Mouse (Mus musculus): ENCODE results near the gene Tes. TPM values are rescaled to one million over a fixed set of nuclear protein-coding genes. Genes with fewer than 3 reads are reported as not detected.

Tes gene
- polyA plus RNA-seq, 1 experiment from 2014 or later, result 82.6 TPM

GRCm38 (mm10) chr6:17072763-17073484 is 8.0 kb downstream of the Tes start:
- Histone ChIP-seq H3K4me2 (replicated peaks; ENCODE audit: low read depth, low read length) (no peak overlapping the region), H3K27me3 (ENCODE audit: insufficient read depth, low read length) (no peaks in the 10 kb centered on the region), H3K4me3 (ENCODE audit: low read length) (no peak overlapping the region), H3K36me3 (ENCODE audit: insufficient read depth, low read length) (no peaks in the 10 kb centered on the region), H3K9me3 (ENCODE audit: low read length) (no peaks in the 10 kb centered on the region), H3K27ac (ENCODE audit: low read length) (no peak overlapping the region), H3K9ac (replicated peaks; ENCODE audit: low read length) (no peak overlapping the region), H3K4me1 (ENCODE audit: insufficient read depth, low read length) (peaks cover 26% of the 10 kb centered on the region)
- ATAC-seq (ENCODE audit: low FRiP score, low TSS enrichment), result no peak
- WGBS, result 75% methylated on average over 7 of the region's 7 CpGs

GRCm38 (mm10) chr6:17077270-17077669 is 12.3 kb downstream of the Tes start:
- H3K4me1 ChIP-seq (ENCODE audit: insufficient read depth, low read length), result peaks cover 35% of the 10 kb centered on the region
- no peak overlapping the region for H3K4me3 ChIP-seq (ENCODE audit: low read length)
- 75% methylated on average over 9 of the region's 9 CpGs for whole genome bisulfite sequencing
- no peak overlapping the region for H3K9ac ChIP-seq (replicated peaks; ENCODE audit: low read length)
- H3K27me3 ChIP-seq (ENCODE audit: insufficient read depth, low read length), result no peaks in the 10 kb centered on the region
- H3K4me2 ChIP-seq (replicated peaks; ENCODE audit: low read depth, low read length), result no peak overlapping the region
- H3K36me3 ChIP-seq (ENCODE audit: insufficient read depth, low read length), result no peaks in the 10 kb centered on the region
- H3K9me3 ChIP-seq (ENCODE audit: low read length), result no peaks in the 10 kb centered on the region
- 0 out of 2 replicates have a peak overlapping the region, but pooled peaks have one; percentile 43 for H3K27ac ChIP-seq (ENCODE audit: low read length)
- ATAC-seq (ENCODE audit: low FRiP score, low TSS enrichment), result no peak

GRCm38 (mm10) chr6:17077720-17078119 is 12.8 kb downstream of the Tes start:
- Histone ChIP-seq H3K27me3 (ENCODE audit: insufficient read depth, low read length) (no peaks in the 10 kb centered on the region), H3K4me3 (ENCODE audit: low read length) (no peak overlapping the region), H3K36me3 (ENCODE audit: insufficient read depth, low read length) (no peaks in the 10 kb centered on the region), H3K4me1 (ENCODE audit: insufficient read depth, low read length) (peaks cover 35% of the 10 kb centered on the region), H3K9me3 (ENCODE audit: low read length) (no peaks in the 10 kb centered on the region), H3K9ac (replicated peaks; ENCODE audit: low read length) (no peak overlapping the region), H3K4me2 (replicated peaks; ENCODE audit: low read depth, low read length) (no peak overlapping the region), H3K27ac (ENCODE audit: low read length) (peak overlapping the region; percentile 43; the same call in 1 of the 2 replicates)
- WGBS, result 9% methylated on average over 3 of the region's 3 CpGs
- ATAC-seq (ENCODE audit: low FRiP score, low TSS enrichment), result peak; percentile 37; the same call in 1 of the 2 replicates

GRCm38 (mm10) chr6:17079304-17079703 is 14.4 kb downstream of the Tes start:
- Histone ChIP-seq H3K9ac (replicated peaks; ENCODE audit: low read length) (no peak overlapping the region), H3K4me2 (replicated peaks; ENCODE audit: low read depth, low read length) (no peak overlapping the region; the same call in 1 of the 2 replicates), H3K36me3 (ENCODE audit: insufficient read depth, low read length) (no peaks in the 10 kb centered on the region), H3K9me3 (ENCODE audit: low read length) (no peaks in the 10 kb centered on the region), H3K4me3 (ENCODE audit: low read length) (no peak overlapping the region), H3K4me1 (ENCODE audit: insufficient read depth, low read length) (peaks cover 35% of the 10 kb centered on the region), H3K27me3 (ENCODE audit: insufficient read depth, low read length) (no peaks in the 10 kb centered on the region), H3K27ac (ENCODE audit: low read length) (peak overlapping the region; percentile 11)
- peak; percentile 73 for ATAC-seq (ENCODE audit: low FRiP score, low TSS enrichment)
- WGBS, result 9% methylated on average over 5 of the region's 5 CpGs

- peak; percentile 36; the same call in 1 of the 2 replicates for ATAC-seq (ENCODE audit: low FRiP score, low TSS enrichment)
- WGBS, result 30% methylated on average over 5 of the region's 5 CpGs
- Histone ChIP-seq H3K36me3 (ENCODE audit: insufficient read depth, low read length) (no peaks in the 10 kb centered on the region), H3K27ac (ENCODE audit: low read length) (peak overlapping the region; percentile 11), H3K9me3 (ENCODE audit: low read length) (no peaks in the 10 kb centered on the region), H3K9ac (replicated peaks; ENCODE audit: low read length) (no peak overlapping the region), H3K4me3 (ENCODE audit: low read length) (no peak overlapping the region), H3K27me3 (ENCODE audit: insufficient read depth, low read length) (no peaks in the 10 kb centered on the region), H3K4me2 (replicated peaks; ENCODE audit: low read depth, low read length) (no peak overlapping the region), H3K4me1 (ENCODE audit: insufficient read depth, low read length) (peaks cover 35% of the 10 kb centered on the region)
Measured at GRCm38 (mm10) chr6:17079826-17080225, 14.9 kb downstream of the Tes start.

- Histone ChIP-seq H3K4me2 (replicated peaks; ENCODE audit: low read depth, low read length) (no peak overlapping the region), H3K27ac (ENCODE audit: low read length) (no peak overlapping the region), H3K9ac (replicated peaks; ENCODE audit: low read length) (no peak overlapping the region), H3K4me3 (ENCODE audit: low read length) (no peak overlapping the region), H3K36me3 (ENCODE audit: insufficient read depth, low read length) (no peaks in the 10 kb centered on the region), H3K9me3 (ENCODE audit: low read length) (no peaks in the 10 kb centered on the region), H3K4me1 (ENCODE audit: insufficient read depth, low read length) (peaks cover 23% of the 10 kb centered on the region), H3K27me3 (ENCODE audit: insufficient read depth, low read length) (no peaks in the 10 kb centered on the region)
- WGBS, result 65% methylated on average over 4 of the region's 4 CpGs
- ATAC-seq (ENCODE audit: low FRiP score, low TSS enrichment), result no peak
Measured at GRCm38 (mm10) chr6:17082238-17082637, 17.3 kb downstream of the Tes start.

- WGBS, result 80% methylated on average over 5 of the region's 5 CpGs
- no peaks in the 10 kb centered on the region for H3K27me3 ChIP-seq (ENCODE audit: insufficient read depth, low read length)
- H3K4me2 ChIP-seq (replicated peaks; ENCODE audit: low read depth, low read length), result no peak overlapping the region
- H3K9ac ChIP-seq (replicated peaks; ENCODE audit: low read length), result no peak overlapping the region
- ATAC-seq (ENCODE audit: low FRiP score, low TSS enrichment), result no peak
- H3K36me3 ChIP-seq (ENCODE audit: insufficient read depth, low read length), result no peaks in the 10 kb centered on the region
- H3K9me3 ChIP-seq (ENCODE audit: low read length), result no peaks in the 10 kb centered on the region
- no peak overlapping the region for H3K27ac ChIP-seq (ENCODE audit: low read length)
- H3K4me3 ChIP-seq (ENCODE audit: low read length), result no peak overlapping the region
- peaks cover 18% of the 10 kb centered on the region for H3K4me1 ChIP-seq (ENCODE audit: insufficient read depth, low read length)
Measured at GRCm38 (mm10) chr6:17082800-17083199, 17.9 kb downstream of the Tes start.

GRCm38 (mm10) chr6:17087485-17087884 is 22.5 kb downstream of the Tes start:
- Histone ChIP-seq H3K4me1 (ENCODE audit: insufficient read depth, low read length) (no peaks in the 10 kb centered on the region), H3K27ac (ENCODE audit: low read length) (no peak overlapping the region), H3K36me3 (ENCODE audit: insufficient read depth, low read length) (no peaks in the 10 kb centered on the region), H3K27me3 (ENCODE audit: insufficient read depth, low read length) (no peaks in the 10 kb centered on the region), H3K4me2 (replicated peaks; ENCODE audit: low read depth, low read length) (no peak overlapping the region), H3K9me3 (ENCODE audit: low read length) (no peaks in the 10 kb centered on the region), H3K9ac (replicated peaks; ENCODE audit: low read length) (no peak overlapping the region), H3K4me3 (ENCODE audit: low read length) (no peak overlapping the region)
- ATAC-seq (ENCODE audit: low FRiP score, low TSS enrichment), result 0 out of 2 replicates have a peak, but pooled peaks have one; percentile 27
- WGBS, result 67% methylated on average over 6 of the region's 6 CpGs

GRCm38 (mm10) chr6:17097301-17097700 is 32.4 kb downstream of the Tes start:
- Histone ChIP-seq H3K27me3 (ENCODE audit: insufficient read depth, low read length) (no peaks in the 10 kb centered on the region), H3K9me3 (ENCODE audit: low read length) (no peaks in the 10 kb centered on the region), H3K4me1 (ENCODE audit: insufficient read depth, low read length) (no peaks in the 10 kb centered on the region; the same call in 1 of the 2 replicates), H3K27ac (ENCODE audit: low read length) (no peak overlapping the region), H3K4me2 (replicated peaks; ENCODE audit: low read depth, low read length) (no peak overlapping the region), H3K9ac (replicated peaks; ENCODE audit: low read length) (no peak overlapping the region), H3K36me3 (ENCODE audit: insufficient read depth, low read length) (peaks cover 27% of the 10 kb centered on the region), H3K4me3 (ENCODE audit: low read length) (no peak overlapping the region)
- 89% methylated on average over 8 of the region's 8 CpGs for WGBS
- no peak for ATAC-seq (ENCODE audit: low FRiP score, low TSS enrichment)

GRCm38 (mm10) chr6:17098559-17098958 is 33.6 kb downstream of the Tes start:
- WGBS, result 90% methylated on average over 9 of the region's 9 CpGs

More at GRCm38 (mm10) chr6:17098559-17098958, 33.6 kb downstream of the Tes start:
- no peak for ATAC-seq (ENCODE audit: low FRiP score, low TSS enrichment)
- H3K9me3 ChIP-seq (ENCODE audit: low read length), result no peaks in the 10 kb centered on the region
- H3K4me1 ChIP-seq (ENCODE audit: insufficient read depth, low read length), result no peaks in the 10 kb centered on the region
- H3K4me3 ChIP-seq (ENCODE audit: low read length), result no peak overlapping the region
- H3K4me2 ChIP-seq (replicated peaks; ENCODE audit: low read depth, low read length), result no peak overlapping the region
- H3K27me3 ChIP-seq (ENCODE audit: insufficient read depth, low read length), result no peaks in the 10 kb centered on the region
- H3K36me3 ChIP-seq (ENCODE audit: insufficient read depth, low read length), result peaks cover 28% of the 10 kb centered on the region
- no peak overlapping the region for H3K9ac ChIP-seq (replicated peaks; ENCODE audit: low read length)
- H3K27ac ChIP-seq (ENCODE audit: low read length), result no peak overlapping the region

Measured in kidney, embryonic 16.5 days (tissue).